Comparison of ENCODE assay signal across 9 mouse cellular contexts in genomic region chr14:120660321-120660781, GRCm38 (mm10).
DNase-seq lines count a peak whose midpoint lies in the region; ATAC-seq and TF ChIP-seq lines count a peak whose summit lies in the region.
"Had no signal": no experiment of that assay in that cellular context is flagged by ENCODE, and none has a peak within 500 bp of the region (broad histone marks: within the 10 kb centered on the region; RNA-seq: fewer than 3 reads in every experiment).

No protein-coding gene starts in this region.

- no peak for TF ChIP-seq POLR2A in bone marrow macrophage, adult 2 months (IDR thresholded peaks at IDR 0.05; ENCODE audit: borderline replicate concordance, low read depth, low read length)

- no peak overlapping the region for H3K9ac ChIP-seq in lung, postnatal 0 days (replicated peaks; ENCODE audit: low read depth)

- WGBS in heart, embryonic 10.5 days, result 66% methylated on average over 6 of the region's 6 CpGs
- 37% methylated on average over 6 of the region's 6 CpGs for WGBS in lung, postnatal 0 days

- peak; percentile 83 for TF ChIP-seq EP300 in lung, postnatal 0 days (IDR thresholded peaks at IDR 0.05)

- no peak overlapping the region for H3K4me3 ChIP-seq in heart, embryonic 10.5 days
- H3K4me3 ChIP-seq in bone marrow macrophage, adult 2 months (ENCODE audit: insufficient read depth, low read length), result no peak overlapping the region
- H3K4me3 ChIP-seq in lung, postnatal 0 days (ENCODE audit: low read depth, low read length), result no peak overlapping the region

- H3K4me1 ChIP-seq in heart, embryonic 10.5 days, result peaks cover 7% of the 10 kb centered on the region
- peaks cover 15% of the 10 kb centered on the region for H3K4me1 ChIP-seq in bone marrow macrophage, adult 2 months (ENCODE audit: control insufficient read depth, insufficient read depth, low read length)
- peaks cover 7% of the 10 kb centered on the region; the same call in 1 of the 2 replicates for H3K4me1 ChIP-seq in lung, postnatal 0 days (ENCODE audit: insufficient read depth, low read depth, low read length)

- H3K27me3 ChIP-seq in heart, embryonic 10.5 days (ENCODE audit: insufficient read depth, poor library complexity, severe bottlenecking), result no peaks in the 10 kb centered on the region
- no peaks in the 10 kb centered on the region for H3K27me3 ChIP-seq in lung, postnatal 0 days (replicated peaks; ENCODE audit: insufficient read depth, low read length)

- H3K27ac ChIP-seq in heart, embryonic 10.5 days, result no peak overlapping the region
- no peak overlapping the region for H3K27ac ChIP-seq in bone marrow macrophage, adult 2 months (ENCODE audit: insufficient read depth, low read depth, low read length)
- H3K27ac ChIP-seq in lung, postnatal 0 days (ENCODE audit: low read length), result peak overlapping the region; percentile 33; the same call in 1 of the 2 replicates

- H3K36me3 ChIP-seq in heart, embryonic 10.5 days, result no peaks in the 10 kb centered on the region
- no peaks in the 10 kb centered on the region for H3K36me3 ChIP-seq in lung, postnatal 0 days (ENCODE audit: insufficient read depth, low read length)
- H3K36me3 ChIP-seq: G1E had no signal

- peak; percentile 47 for DNase-seq in heart, adult 8-10 months (ENCODE audit: low spot score)
- DNase-seq in heart, embryonic 10.5 days (ENCODE audit: low spot score), result no peak
- DNase-seq in frontal cortex, postnatal 36 days (ENCODE audit: low spot score in 2 of 2), result peak; percentile 46 to 72
- peak; percentile 41 to 76 for DNase-seq in layer of hippocampus, adult 18-20 months (ENCODE audit: low spot score in 2 of 2)
- DNase-seq in lung, postnatal 0 days (ENCODE audit: low spot score), result peak; percentile 93
- DNase-seq in urinary bladder, postnatal 36 days (ENCODE audit: low spot score in 2 of 2), result peak; percentile 13 to 41
- no peak for DNase-seq in spleen, postnatal 10 days (ENCODE audit: low spot score in 2 of 2)

- TF ChIP-seq CTCF in bone marrow macrophage, adult 2 months (IDR thresholded peaks at IDR 0.05; ENCODE audit: low read depth, low read length), result peak; percentile 54
- peak; percentile 86 for TF ChIP-seq CTCF in lung, postnatal 0 days (IDR thresholded peaks at IDR 0.05)

- peak; percentile 90 for ATAC-seq in lung, postnatal 0 days

- H3K9me3 ChIP-seq in heart, embryonic 10.5 days, result no peaks in the 10 kb centered on the region
- no peaks in the 10 kb centered on the region for H3K9me3 ChIP-seq in lung, postnatal 0 days (ENCODE audit: low read length)

- no peak overlapping the region for H3K4me2 ChIP-seq in lung, postnatal 0 days (replicated peaks; ENCODE audit: low read depth, low read length)

Comparison
In these comparisons a context has a peak if more than half of its experiments do, and no peak if none do; other contexts are left out.
1. DNase-seq: peak in heart, adult 8-10 months (single experiment), frontal cortex, postnatal 36 days (2 of 2), layer of hippocampus, adult 18-20 months (2 of 2), lung, postnatal 0 days (single experiment) and urinary bladder, postnatal 36 days (2 of 2); none in heart, embryonic 10.5 days (single experiment) and spleen, postnatal 10 days (0 of 2).